Mouse (Mus musculus): ENCODE data around the gene Fabp7.

Gene Fabp7

GRCm38 (mm10) chr10:57784876-57785150 is at the start of gene Fabp7:
Gene Fabp7, plus strand, starts transcription at chr10:57784881.
- no peak for DNase-seq

- DNase-seq = no peak
Observed at GRCm38 (mm10) chr10:57740733-57741132, 43.9 kb upstream of the Fabp7 start.

- DNase-seq = no peak
Observed at GRCm38 (mm10) chr10:57741351-57741750, 43.3 kb upstream of the Fabp7 start.

- DNase-seq = no peak
Observed at GRCm38 (mm10) chr10:57743045-57743444, 41.6 kb upstream of the Fabp7 start.

- DNase-seq = peak; percentile 54
Observed at GRCm38 (mm10) chr10:57743606-57744016, 41.1 kb upstream of the Fabp7 start.

GRCm38 (mm10) chr10:57744128-57744765 is 40.4 kb upstream of the Fabp7 start:
- DNase-seq = no peak

GRCm38 (mm10) chr10:57745452-57745851 is 39.2 kb upstream of the Fabp7 start:
- DNase-seq = no peak

GRCm38 (mm10) chr10:57747127-57747526 is 37.6 kb upstream of the Fabp7 start:
- no peak for DNase-seq

- DNase-seq = no peak
Observed at GRCm38 (mm10) chr10:57753343-57753742, 31.3 kb upstream of the Fabp7 start.

- DNase-seq = no peak
Observed at GRCm38 (mm10) chr10:57755201-57755736, 29.4 kb upstream of the Fabp7 start.

- DNase-seq = no peak
Observed at GRCm38 (mm10) chr10:57758999-57759398, 25.7 kb upstream of the Fabp7 start.

GRCm38 (mm10) chr10:57760694-57761093 is 24.0 kb upstream of the Fabp7 start:
- DNase-seq = no peak

- no peak for DNase-seq
Observed at GRCm38 (mm10) chr10:57763044-57763443, 21.6 kb upstream of the Fabp7 start.

- DNase-seq = peak; percentile 24
Observed at GRCm38 (mm10) chr10:57783289-57784130, 1.2 kb upstream of the Fabp7 start.

- peak; percentile 69 for DNase-seq
Observed at GRCm38 (mm10) chr10:57784131-57784875, 378 bp upstream of the Fabp7 start.

- no peak for DNase-seq
Observed at GRCm38 (mm10) chr10:57785552-57785951, 871 bp downstream of the Fabp7 start.

GRCm38 (mm10) chr10:57792957-57793356 is 8.3 kb downstream of the Fabp7 start:
- DNase-seq = no peak

GRCm38 (mm10) chr10:57794018-57794417 is 9.3 kb downstream of the Fabp7 start, which contains the start of gene Smpdl3a:
Gene Smpdl3a, plus strand, starts transcription at chr10:57794335.
- peak; percentile 4 for DNase-seq

- peak; percentile 31 for DNase-seq
Observed at GRCm38 (mm10) chr10:57794491-57795461, 10.1 kb downstream of the Fabp7 start.

GRCm38 (mm10) chr10:57795542-57795941 is 10.9 kb downstream of the Fabp7 start:
- peak; percentile 19 for DNase-seq

- DNase-seq = peak; percentile 16
Observed at GRCm38 (mm10) chr10:57796057-57796456, 11.4 kb downstream of the Fabp7 start.

- no peak for DNase-seq
Observed at GRCm38 (mm10) chr10:57799486-57799885, 14.8 kb downstream of the Fabp7 start.

All from cerebellum, adult 9-10 months (tissue).